Mouse (Mus musculus): ENCODE measurements around the gene Crbn.

- TF ChIP-seq CTCF (conservative IDR thresholded peaks at IDR 0.05; ENCODE audit: low read length) (no peak), POU5F1 (IDR thresholded peaks at IDR 0.05; ENCODE audit: borderline replicate concordance, low read length) (no peak), NANOG (IDR thresholded peaks at IDR 0.05; ENCODE audit: borderline replicate concordance, low read length) (no peak)
Measured at GRCm38 (mm10) chr6:106740244-106740825, 59.5 kb downstream of the Crbn start.

Data from E14TG2a.4 (cell line).